Mouse (Mus musculus) heart, postnatal 0 days (tissue): ENCODE results near the gene Tmc6. TPM values are rescaled to one million over a fixed set of nuclear protein-coding genes. Genes with fewer than 3 reads are reported as not detected.
"Not testable (repeated sequence)": the region's sequence is repeated elsewhere in the genome, so short reads cannot be mapped to it uniquely, and the experiment has no call there.

ENCODE experiments used
- ATAC-seq: fragments of 200-750 bp; cut with Nextera tagmentation; 2 replicates; pipeline ENCODE4 v1.8.0; 2017; ENCODE audit warnings: low read depth, moderate number of reproducible peaks, moderate library complexity; ENCODE audit not compliant: insufficient read depth
- DNase-seq: peaks from one replicate; pipeline ENCODE4 v3.0.0-alpha.2; 2016; ENCODE audit warnings: low spot score
- H3K27ac ChIP-seq: fragments of 300-500 bp; sonication (generic); 2 replicates; pipeline ENCODE4 v1.5.1; 2014; ENCODE audit warnings: low read depth, mild to moderate bottlenecking
- H3K27me3 ChIP-seq: fragments of 300-500 bp; sonication (generic); 2 replicates; pipeline ENCODE4 v1.6.1; 2014; ENCODE audit warnings: low read length, mixed read lengths; ENCODE audit not compliant: control insufficient read depth, insufficient read depth
- H3K36me3 ChIP-seq: fragments of 300-500 bp; sonication (generic); replicated peaks from 2 replicates; pipeline ENCODE4 v1.6.1; 2014; ENCODE audit warnings: low read length, mixed read lengths; ENCODE audit not compliant: control insufficient read depth, insufficient read depth
- H3K4me1 ChIP-seq: fragments of 300-500 bp; sonication (generic); 2 replicates; pipeline ENCODE4 v1.6.1; 2014; ENCODE audit warnings: antibody characterized with exemption; ENCODE audit not compliant: control insufficient read depth, insufficient read depth
- H3K4me2 ChIP-seq: fragments of 300-500 bp; sonication (generic); 2 replicates; pipeline ENCODE4 v1.6.1; 2014; ENCODE audit warnings: low read depth, mild to moderate bottlenecking, low read length, moderate library complexity
- H3K4me3 ChIP-seq: fragments of 300-500 bp; sonication (generic); 2 replicates; pipeline ENCODE4 v1.5.1; 2014; ENCODE audit warnings: low read depth, low read length
- H3K9ac ChIP-seq: fragments of 300-500 bp; sonication (generic); replicated peaks from 2 replicates; pipeline ENCODE4 v1.6.1; 2014; ENCODE audit warnings: low read depth, low read length, mixed read lengths
- H3K9me3 ChIP-seq: fragments of 300-500 bp; sonication (generic); replicated peaks from 2 replicates; pipeline ENCODE4 v1.6.1; 2016; ENCODE audit warnings: low read length; ENCODE audit not compliant: control insufficient read depth
- CTCF ChIP-seq: IDR thresholded peaks from 2 replicates; pipeline ENCODE4 v1.5.1; 2016; ENCODE audit warnings: antibody characterized with exemption, control low read depth, low read depth
- EP300 ChIP-seq: IDR thresholded peaks from 2 replicates; pipeline ENCODE4 v1.6.1; 2016; ENCODE audit warnings: antibody characterized with exemption, low read depth
- WGBS: fragments of 180-500 bp; shearing (Covaris S2); extraction: QIAGEN DNeasy Blood & Tissue Kit; methylation state at CpG from one replicate; pipeline ENCODE4 v1.1.7; 2014; 5-methylcytosine and 5-hydroxymethylcytosine counted together
- polyA plus RNA-seq: library from polyadenylated mRNA; unstranded; fragments of >200 nt; fragmentation: Nextera tagmentation; extraction: Ambion mirVana; gene quantifications from 2 replicates; pipeline ENCODE4 v1.2.1, GENCODE M21; 2015
- total RNA-seq: library from RNA; depleted of rRNA; stranded (reverse); fragments of >200 nt; gene quantifications from 2 replicates; pipeline ENCODE4 v1.2.3, GENCODE M21; 2014; ENCODE audit warnings: low replicate concordance

Tmc6 gene
- total and polyA plus RNA-seq, 2 experiments from 2014 or later, result 20.4 to 31.8 TPM

- Histone ChIP-seq H3K4me2 (peak overlapping the region; percentile 35), H3K9ac (no peak overlapping the region), H3K4me3 (no peak overlapping the region), H3K27ac (no peak overlapping the region), H3K9me3 (no peaks in the 10 kb centered on the region), H3K4me1 (peaks cover 9% of the 10 kb centered on the region; the same call in 1 of the 2 replicates), H3K36me3 (no peaks in the 10 kb centered on the region), H3K27me3 (0 out of 2 replicates have a peak, but pooled peaks cover 5% of the 10 kb centered on the region)
- DNase-seq (no peak), ATAC-seq (peak; percentile 30; the same call in 1 of the 2 replicates)
- TF ChIP-seq EP300 (no peak), CTCF (no peak)
- WGBS, result 24% methylated on average over 22 of the region's 22 CpGs
Measured at GRCm38 (mm10) chr11:117792281-117792888, 10.4 kb upstream of the Tmc6 start.

GRCm38 (mm10) chr11:117791441-117791761 is 9.4 kb upstream of the Tmc6 start:
- 0 out of 2 replicates have a peak, but pooled peaks cover 5% of the 10 kb centered on the region for H3K27me3 ChIP-seq
- no peak overlapping the region for H3K9ac ChIP-seq
- TF ChIP-seq CTCF, result no peak
- no peak for TF ChIP-seq EP300
- H3K9me3 ChIP-seq, result no peaks in the 10 kb centered on the region
- H3K4me2 ChIP-seq, result no peak overlapping the region
- DNase-seq (no peak), ATAC-seq (no peak)
- WGBS, result 86% methylated on average over 9 of the region's 9 CpGs
- no peak overlapping the region for H3K27ac ChIP-seq
- H3K4me1 ChIP-seq, result peaks cover 9% of the 10 kb centered on the region; the same call in 1 of the 2 replicates
- no peaks in the 10 kb centered on the region for H3K36me3 ChIP-seq
- no peak overlapping the region for H3K4me3 ChIP-seq

GRCm38 (mm10) chr11:117790703-117791440 is 8.9 kb upstream of the Tmc6 start:
- Histone ChIP-seq H3K4me1 (peaks cover 9% of the 10 kb centered on the region; the same call in 1 of the 2 replicates), H3K9ac (no peak overlapping the region), H3K9me3 (no peaks in the 10 kb centered on the region), H3K27ac (no peak overlapping the region), H3K27me3 (0 out of 2 replicates have a peak, but pooled peaks cover 5% of the 10 kb centered on the region), H3K4me2 (peak overlapping the region; percentile 39), H3K36me3 (no peaks in the 10 kb centered on the region), H3K4me3 (no peak overlapping the region)
- TF ChIP-seq CTCF, result peak; percentile 10; the same call in 1 of the 2 replicates
- no peak for TF ChIP-seq EP300
- ATAC-seq (peak; percentile 36; the same call in 1 of the 2 replicates), DNase-seq (no peak)
- 42% methylated on average over 23 of the region's 23 CpGs for WGBS

- no peaks in the 10 kb centered on the region for H3K36me3 ChIP-seq
- no peak for TF ChIP-seq EP300
- peak; percentile 79 for TF ChIP-seq CTCF
Measured at GRCm38 (mm10) chr11:117790286-117790685, 8.3 kb upstream of the Tmc6 start.

GRCm38 (mm10) chr11:117788481-117788880 is 6.5 kb upstream of the Tmc6 start:
- H3K4me3 ChIP-seq, H3K9me3 ChIP-seq, DNase-seq, H3K36me3 ChIP-seq, H3K4me1 ChIP-seq, H3K27ac ChIP-seq, H3K4me2 ChIP-seq, H3K27me3 ChIP-seq, ATAC-seq, H3K9ac ChIP-seq: not testable (repeated sequence)
- 83% methylated on average over 7 of the region's 7 CpGs for WGBS

More at GRCm38 (mm10) chr11:117790286-117790685, 8.3 kb upstream of the Tmc6 start:
- H3K27me3 ChIP-seq, result 0 out of 2 replicates have a peak, but pooled peaks cover 5% of the 10 kb centered on the region
- H3K4me3 ChIP-seq, result no peak overlapping the region
- H3K4me1 ChIP-seq, result peaks cover 9% of the 10 kb centered on the region; the same call in 1 of the 2 replicates
- H3K9ac ChIP-seq, result no peak overlapping the region
- DNase-seq (peak; percentile 69), ATAC-seq (peak; percentile 70)
- H3K27ac ChIP-seq, result no peak overlapping the region
- 5% methylated on average over 13 of the region's 14 CpGs for WGBS
- H3K4me2 ChIP-seq, result peak overlapping the region; percentile 39
- H3K9me3 ChIP-seq, result no peaks in the 10 kb centered on the region
